Mouse (Mus musculus) right cerebral cortex, postnatal 4 days (tissue): ENCODE measurements at regions not wholly inside any gene's neighbourhood (a gene's known extent, or its start where the extent isn't known, plus 50 kb on each side); places are given as distances from the start of the nearest gene placed in this dataset.

ENCODE experiments used
- DNase-seq: peaks from one replicate; pipeline ENCODE4 v3.0.0-alpha.2; 2022

- no peak for DNase-seq
Observed at GRCm38 (mm10) chr1:91742914-91743313, 58.3 kb upstream of the Twist2 start.

DNA sequence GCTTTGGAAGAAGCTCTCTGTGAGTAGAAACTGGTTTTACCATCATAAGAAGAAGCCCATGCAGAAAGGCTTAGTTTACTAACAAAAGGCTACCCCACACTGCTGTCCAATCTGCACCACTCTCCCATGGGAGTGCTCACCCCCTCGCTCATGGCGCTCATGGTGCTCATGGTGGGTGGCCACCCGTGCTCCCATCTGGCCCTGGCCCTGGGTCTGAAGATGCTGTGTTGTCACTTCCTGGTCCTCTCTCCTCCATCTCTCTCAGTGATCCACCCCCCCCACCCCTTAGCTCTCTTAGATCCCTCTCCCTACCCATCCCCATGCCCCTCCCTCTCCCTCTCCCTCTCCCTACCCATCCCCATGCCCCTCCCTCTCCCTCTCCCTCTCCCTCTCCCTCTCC lies 57.2 kb upstream of the Twist2 start:
- DNase-seq, result no peak

DNA sequence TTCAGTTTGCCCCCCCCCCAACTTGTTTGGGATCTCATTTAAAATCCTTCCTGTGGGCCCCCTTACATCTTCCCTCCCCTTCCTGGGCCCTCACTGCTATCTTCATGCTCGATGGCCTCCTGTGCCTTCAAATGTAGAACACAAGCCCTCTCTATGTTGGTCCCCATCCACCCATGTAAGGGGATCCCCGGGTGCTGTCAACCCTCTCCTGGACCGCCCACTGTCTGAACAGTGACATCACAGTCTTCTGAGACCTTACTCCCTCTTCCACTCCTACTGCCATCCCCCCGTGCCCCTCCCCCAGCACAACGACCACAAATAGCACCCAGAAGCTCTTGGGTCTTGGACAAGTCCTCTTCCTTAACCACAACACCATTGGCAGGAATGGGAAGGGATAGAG lies 56.6 kb upstream of the Twist2 start:
- DNase-seq, result no peak

- DNase-seq, result no peak
Observed at GRCm38 (mm10) chr1:91747583-91747982, 53.7 kb upstream of the Twist2 start.
